Mouse (Mus musculus): ENCODE data around the gene Rsc1a1. TPM values are rescaled to one million over a fixed set of nuclear protein-coding genes. Genes with fewer than 3 reads are reported as not detected.

Gene Rsc1a1
- polyA plus RNA-seq, 1 experiment, result 3.6 TPM

DNA sequence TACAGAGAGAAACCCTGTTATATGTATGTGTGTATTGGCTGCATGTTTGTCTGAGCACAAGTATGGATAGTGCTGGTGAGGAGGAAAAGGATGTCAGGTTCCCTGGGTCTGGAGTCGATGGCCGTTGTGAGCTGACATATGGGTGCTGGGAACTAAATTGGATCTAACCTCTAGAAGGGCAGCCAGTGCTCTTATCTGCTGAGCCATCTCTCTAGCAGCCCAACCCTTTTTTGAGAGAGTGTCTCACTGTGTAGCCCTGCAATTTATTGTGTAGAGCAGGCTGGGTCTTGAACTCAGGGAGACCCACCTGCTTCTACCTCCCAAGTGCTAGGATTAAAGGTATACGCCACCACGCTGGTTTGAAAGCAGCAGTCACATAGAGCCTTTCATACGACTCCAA lies 39.9 kb upstream of the Rsc1a1 start:
- peaks cover 5% of the 10 kb centered on the region for H3K4me1 ChIP-seq (ENCODE audit: control insufficient read depth, insufficient read depth, low read length)
- no peak overlapping the region for H3K4me3 ChIP-seq (ENCODE audit: control insufficient read depth, low read depth, low read length)
- TF ChIP-seq POLR2A (IDR thresholded peaks at IDR 0.05; ENCODE audit: control insufficient read depth, low read depth, low read length), result no peak
- no peak for TF ChIP-seq CTCF (IDR thresholded peaks at IDR 0.05; ENCODE audit: control insufficient read depth, insufficient read depth, insufficient replicate concordance, low read depth, low read length)
- no peak overlapping the region for H3K27ac ChIP-seq (ENCODE audit: control insufficient read depth, insufficient read depth, low read depth, low read length)
- H3K27me3 ChIP-seq (ENCODE audit: control insufficient read depth, insufficient read depth, low read length), result no peaks in the 10 kb centered on the region
- no peaks in the 10 kb centered on the region for H3K36me3 ChIP-seq (ENCODE audit: control insufficient read depth, insufficient read depth, low read length)

DNA sequence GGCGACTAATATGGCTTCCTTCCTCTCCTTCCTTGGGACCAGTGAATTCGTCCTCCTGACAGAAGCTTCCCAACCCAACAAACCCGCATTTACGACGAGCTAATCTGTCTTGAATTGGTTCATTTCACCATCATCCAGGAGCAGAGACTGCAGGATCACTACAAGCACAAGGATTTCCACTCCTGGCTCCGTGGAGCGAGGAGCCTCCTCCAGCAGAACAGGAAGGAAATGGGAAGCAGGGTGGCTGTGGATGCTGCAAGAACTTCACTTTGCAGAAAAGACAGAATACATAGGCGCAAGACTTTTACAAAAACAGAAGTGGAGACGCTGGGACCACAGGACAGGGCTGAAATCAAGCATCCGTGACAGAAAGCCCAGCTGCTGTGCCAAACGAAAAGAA lies 39.2 kb upstream of the Rsc1a1 start:
- Histone ChIP-seq H3K27me3 (ENCODE audit: control insufficient read depth, insufficient read depth, low read length) (no peaks in the 10 kb centered on the region), H3K36me3 (ENCODE audit: control insufficient read depth, insufficient read depth, low read length) (no peaks in the 10 kb centered on the region), H3K27ac (ENCODE audit: control insufficient read depth, insufficient read depth, low read depth, low read length) (no peak overlapping the region), H3K4me1 (ENCODE audit: control insufficient read depth, insufficient read depth, low read length) (peaks cover 5% of the 10 kb centered on the region), H3K4me3 (ENCODE audit: control insufficient read depth, low read depth, low read length) (no peak overlapping the region)
- TF ChIP-seq CTCF (IDR thresholded peaks at IDR 0.05; ENCODE audit: control insufficient read depth, insufficient read depth, insufficient replicate concordance, low read depth, low read length), result no peak
- no peak for TF ChIP-seq POLR2A (IDR thresholded peaks at IDR 0.05; ENCODE audit: control insufficient read depth, low read depth, low read length)

- H3K27ac ChIP-seq (ENCODE audit: control insufficient read depth, insufficient read depth, low read depth, low read length), result no peak overlapping the region
- peak overlapping the region; percentile 95 for H3K4me3 ChIP-seq (ENCODE audit: control insufficient read depth, low read depth, low read length)
- TF ChIP-seq CTCF (IDR thresholded peaks at IDR 0.05; ENCODE audit: control insufficient read depth, insufficient read depth, insufficient replicate concordance, low read depth, low read length), result no peak
- TF ChIP-seq POLR2A (IDR thresholded peaks at IDR 0.05; ENCODE audit: control insufficient read depth, low read depth, low read length), result no peak
- H3K36me3 ChIP-seq (ENCODE audit: control insufficient read depth, insufficient read depth, low read length), result no peaks in the 10 kb centered on the region
- H3K27me3 ChIP-seq (ENCODE audit: control insufficient read depth, insufficient read depth, low read length), result no peaks in the 10 kb centered on the region
- peaks cover 5% of the 10 kb centered on the region for H3K4me1 ChIP-seq (ENCODE audit: control insufficient read depth, insufficient read depth, low read length)
These were observed 38.3 kb upstream of the Rsc1a1 start for GRCm38 (mm10) chr4:141723673-141724068.

- peaks cover 5% of the 10 kb centered on the region for H3K4me1 ChIP-seq (ENCODE audit: control insufficient read depth, insufficient read depth, low read length)
- peak within 1 kb of the TSS; percentile 95 for H3K4me3 ChIP-seq (ENCODE audit: control insufficient read depth, low read depth, low read length)
- H3K27ac ChIP-seq (ENCODE audit: control insufficient read depth, insufficient read depth, low read depth, low read length), result peak within 1 kb of the TSS; percentile 88
- no peaks in the 10 kb centered on the region for H3K27me3 ChIP-seq (ENCODE audit: control insufficient read depth, insufficient read depth, low read length)
- TF ChIP-seq POLR2A (IDR thresholded peaks at IDR 0.05; ENCODE audit: control insufficient read depth, low read depth, low read length), result peak; percentile 92
- no peak for TF ChIP-seq CTCF (IDR thresholded peaks at IDR 0.05; ENCODE audit: control insufficient read depth, insufficient read depth, insufficient replicate concordance, low read depth, low read length)
- no peaks in the 10 kb centered on the region for H3K36me3 ChIP-seq (ENCODE audit: control insufficient read depth, insufficient read depth, low read length)
These were observed 37.6 kb upstream of the Rsc1a1 start, which contains the start of gene Ddi2 for GRCm38 (mm10) chr4:141722731-141723672. Gene Ddi2 (minus strand): TSS chr4:141723419.

DNA sequence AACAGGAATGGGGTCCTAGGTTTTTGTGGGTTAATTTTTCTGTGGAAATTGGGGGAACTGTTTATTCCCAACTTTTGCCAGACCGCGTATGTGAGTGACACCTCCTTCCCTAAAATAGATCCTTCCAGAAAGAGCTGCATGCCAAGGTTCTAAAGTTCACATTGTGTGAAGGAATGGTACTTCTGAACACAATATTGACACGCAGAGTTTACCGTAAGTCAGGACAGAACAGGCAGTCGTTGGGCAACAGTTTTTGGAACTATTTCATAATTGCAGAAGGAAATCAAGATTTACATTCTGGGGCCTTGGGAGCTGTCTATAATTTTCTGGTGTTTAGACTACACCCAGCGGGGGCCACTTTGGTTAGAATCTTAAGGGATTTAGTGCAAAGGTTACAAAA lies 36.6 kb upstream of the Rsc1a1 start:
- H3K36me3 ChIP-seq (ENCODE audit: control insufficient read depth, insufficient read depth, low read length), result no peaks in the 10 kb centered on the region
- H3K4me3 ChIP-seq (ENCODE audit: control insufficient read depth, low read depth, low read length), result no peak overlapping the region
- TF ChIP-seq POLR2A (IDR thresholded peaks at IDR 0.05; ENCODE audit: control insufficient read depth, low read depth, low read length) (no peak), CTCF (IDR thresholded peaks at IDR 0.05; ENCODE audit: control insufficient read depth, insufficient read depth, insufficient replicate concordance, low read depth, low read length) (no peak)
- H3K27ac ChIP-seq (ENCODE audit: control insufficient read depth, insufficient read depth, low read depth, low read length), result no peak overlapping the region
- H3K4me1 ChIP-seq (ENCODE audit: control insufficient read depth, insufficient read depth, low read length), result peaks cover 5% of the 10 kb centered on the region
- H3K27me3 ChIP-seq (ENCODE audit: control insufficient read depth, insufficient read depth, low read length), result no peaks in the 10 kb centered on the region

DNA sequence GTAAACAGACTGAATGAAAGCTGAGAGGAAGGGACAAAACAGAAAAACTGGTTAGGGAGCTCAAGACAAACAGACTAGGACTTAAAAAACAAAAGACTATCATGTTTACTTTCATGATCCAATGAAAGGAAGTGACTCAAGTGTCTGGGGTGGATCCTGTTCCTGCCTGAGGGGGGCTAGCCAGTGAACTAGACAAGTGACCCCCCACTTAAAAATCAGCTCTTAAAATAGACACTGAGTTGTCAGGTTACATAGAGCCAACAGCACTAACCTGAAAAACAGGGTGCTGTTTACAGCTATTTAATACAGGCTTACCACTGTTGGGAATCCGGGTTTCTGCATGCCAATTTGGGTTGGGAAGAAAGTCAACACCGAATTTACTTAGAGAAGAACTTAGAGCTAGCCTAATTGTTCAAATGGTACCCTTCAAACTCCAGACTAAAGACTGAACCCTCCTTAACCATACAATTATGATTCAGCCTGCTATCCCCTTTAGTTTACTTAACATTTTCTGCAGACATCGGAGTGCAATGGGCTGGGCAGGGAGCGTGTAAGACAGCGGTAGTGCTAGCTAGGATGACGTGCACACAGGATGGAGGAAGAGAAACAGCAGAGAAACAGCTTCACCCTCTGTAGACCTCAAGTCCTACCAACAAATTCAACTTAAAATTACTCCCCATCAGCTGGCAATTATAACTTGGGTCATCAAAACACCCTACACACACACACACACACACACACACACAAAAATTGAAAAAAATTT lies 35.5 kb upstream of the Rsc1a1 start:
- no peak for TF ChIP-seq POLR2A (IDR thresholded peaks at IDR 0.05; ENCODE audit: control insufficient read depth, low read depth, low read length)
- no peak overlapping the region for H3K4me3 ChIP-seq (ENCODE audit: control insufficient read depth, low read depth, low read length)
- H3K27me3 ChIP-seq (ENCODE audit: control insufficient read depth, insufficient read depth, low read length), result no peaks in the 10 kb centered on the region
- H3K27ac ChIP-seq (ENCODE audit: control insufficient read depth, insufficient read depth, low read depth, low read length), result no peak overlapping the region
- H3K4me1 ChIP-seq (ENCODE audit: control insufficient read depth, insufficient read depth, low read length), result peaks cover 5% of the 10 kb centered on the region
- H3K36me3 ChIP-seq (ENCODE audit: control insufficient read depth, insufficient read depth, low read length), result no peaks in the 10 kb centered on the region

DNA sequence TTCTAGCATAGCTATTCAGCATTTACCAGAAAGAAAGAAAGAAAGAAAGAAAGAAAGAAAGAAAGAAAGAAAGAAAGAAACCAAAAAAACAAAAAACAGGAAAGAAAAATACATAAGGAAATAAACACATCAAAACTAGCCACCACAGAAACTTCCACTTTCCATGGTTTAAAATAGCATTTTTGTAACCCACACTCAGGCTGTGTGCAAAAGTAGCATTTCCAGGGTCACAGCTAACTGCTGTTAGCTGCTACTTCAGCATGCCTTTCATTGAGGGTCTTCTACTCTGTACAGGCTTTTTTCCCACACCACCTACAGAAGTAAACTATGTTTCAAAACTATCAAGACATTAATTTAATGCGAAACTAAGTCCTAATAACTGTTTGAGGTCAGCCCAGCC lies 33.9 kb upstream of the Rsc1a1 start:
- peaks cover 5% of the 10 kb centered on the region for H3K4me1 ChIP-seq (ENCODE audit: control insufficient read depth, insufficient read depth, low read length)

More for the DNA sequence above, 33.9 kb upstream of the Rsc1a1 start:
- TF ChIP-seq CTCF (IDR thresholded peaks at IDR 0.05; ENCODE audit: control insufficient read depth, insufficient read depth, insufficient replicate concordance, low read depth, low read length), result no peak
- TF ChIP-seq POLR2A (IDR thresholded peaks at IDR 0.05; ENCODE audit: control insufficient read depth, low read depth, low read length), result no peak
- Histone ChIP-seq H3K27ac (ENCODE audit: control insufficient read depth, insufficient read depth, low read depth, low read length) (no peak overlapping the region), H3K4me3 (ENCODE audit: control insufficient read depth, low read depth, low read length) (no peak overlapping the region), H3K36me3 (ENCODE audit: control insufficient read depth, insufficient read depth, low read length) (no peaks in the 10 kb centered on the region), H3K27me3 (ENCODE audit: control insufficient read depth, insufficient read depth, low read length) (no peaks in the 10 kb centered on the region)

All from testis, adult 2 months (tissue).